Mouse (Mus musculus): Measurements from ENCODE around the gene Mapre1. TPM values are rescaled to one million over a fixed set of nuclear protein-coding genes. Genes with fewer than 3 reads are reported as not detected.
"Not testable (repeated sequence)": the region's sequence is repeated elsewhere in the genome, so short reads cannot be mapped to it uniquely, and the experiment has no call there.

Mapre1 gene
- polyA plus RNA-seq (2015; fragmentation: Nextera tagmentation; extraction: Ambion mirVana), result 145 and 164 TPM in 2 replicates

DNA sequence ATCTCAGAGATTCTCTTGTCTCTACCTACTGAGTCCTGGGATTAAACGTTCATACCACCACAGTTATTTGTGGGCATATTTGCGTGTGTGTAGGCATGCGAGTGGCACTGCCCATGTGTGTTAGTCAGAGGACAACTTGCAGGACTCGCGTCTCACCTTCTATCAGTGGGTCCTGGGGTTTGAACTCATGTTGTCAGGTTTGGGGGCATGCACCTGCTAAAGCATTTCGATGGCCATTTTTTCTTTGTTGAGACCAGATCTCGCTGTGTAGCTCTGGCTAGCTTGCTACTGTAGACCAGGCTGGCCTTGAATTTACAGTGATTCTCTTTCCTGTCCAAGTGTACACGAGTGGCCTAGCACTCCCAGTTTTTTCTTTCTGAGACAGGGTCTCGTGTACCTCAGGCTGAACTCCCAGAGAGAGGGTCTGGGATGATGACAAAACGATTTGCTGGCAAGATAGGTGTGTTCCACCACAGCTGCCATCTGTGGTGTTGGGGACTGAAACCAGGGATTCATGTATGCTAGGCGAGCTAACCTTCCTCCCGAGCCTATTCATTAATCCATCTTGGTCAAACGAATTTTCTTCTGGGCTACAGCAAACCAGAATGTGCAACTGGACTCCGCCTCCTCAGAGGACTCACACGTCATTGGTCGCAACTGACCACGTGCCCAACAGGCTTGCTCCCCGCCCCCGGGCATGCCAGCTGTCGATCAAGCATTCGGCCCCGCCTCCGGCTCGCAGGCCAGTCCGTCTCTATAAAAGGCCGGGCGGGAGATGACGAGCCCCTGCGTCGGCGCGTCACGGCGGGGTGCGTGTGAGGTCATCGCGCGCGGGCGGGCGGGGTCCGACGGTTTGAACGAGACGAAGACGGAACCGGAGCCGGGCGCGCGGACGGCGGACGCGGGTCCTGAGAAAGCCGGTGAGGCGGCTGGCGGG, at the start of gene Mapre1:
TSS of gene Mapre1 (plus strand) at position 775 of the 937 bp plus-strand sequence.
- Histone ChIP-seq H3K4me1 (ENCODE audit: insufficient read depth, low read depth, low read length) (peaks cover 7% of the 10 kb centered on the region), H3K4me3 (ENCODE audit: low read depth, low read length) (peak within 1 kb of the TSS; percentile 91), H3K4me2 (replicated peaks; ENCODE audit: low read depth, low read length) (peak within 1 kb of the TSS; percentile 61), H3K27me3 (replicated peaks; ENCODE audit: insufficient read depth, low read length) (no peaks in the 10 kb centered on the region), H3K27ac (ENCODE audit: low read length) (peak within 1 kb of the TSS; percentile 92), H3K36me3 (ENCODE audit: insufficient read depth, low read length) (no peaks in the 10 kb centered on the region), H3K9ac (replicated peaks; ENCODE audit: low read depth) (peak within 1 kb of the TSS; percentile 88), H3K9me3 (ENCODE audit: low read length) (no peaks in the 10 kb centered on the region)
- ATAC-seq (peak; percentile 99), DNase-seq (ENCODE audit: low spot score) (peak; percentile 99)
- TF ChIP-seq CTCF (IDR thresholded peaks at IDR 0.05) (no peak), EP300 (IDR thresholded peaks at IDR 0.05) (no peak)
- 10% methylated on average over 56 of the region's 58 CpGs for WGBS

DNA sequence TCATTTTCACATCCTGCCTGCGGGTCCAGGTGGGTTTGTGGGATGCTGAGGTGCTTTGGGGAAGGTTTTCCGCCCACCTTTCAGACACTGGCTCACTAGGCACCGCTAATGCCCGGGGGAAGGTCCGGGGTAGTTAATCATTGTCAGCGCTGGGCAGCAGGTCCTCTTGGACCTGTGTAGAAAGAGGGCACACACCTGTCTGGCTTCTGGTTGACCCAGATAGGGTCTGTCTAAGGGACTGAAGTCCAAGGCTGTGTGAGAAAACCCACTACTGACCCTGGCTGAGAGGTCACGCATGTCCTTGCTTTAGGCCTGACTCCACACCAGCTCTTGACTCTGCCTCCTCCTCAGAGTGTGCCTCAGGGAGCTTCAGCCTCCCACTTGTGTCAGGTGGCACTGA, 47.7 kb upstream of the Mapre1 start:
- not testable (repeated sequence) for H3K4me3 ChIP-seq (ENCODE audit: low read depth, low read length); H3K9me3 ChIP-seq (ENCODE audit: low read length); DNase-seq (ENCODE audit: low spot score); H3K9ac ChIP-seq (replicated peaks; ENCODE audit: low read depth); ATAC-seq; H3K4me2 ChIP-seq (replicated peaks; ENCODE audit: low read depth, low read length); H3K36me3 ChIP-seq (ENCODE audit: insufficient read depth, low read length); H3K4me1 ChIP-seq (ENCODE audit: insufficient read depth, low read depth, low read length); H3K27me3 ChIP-seq (replicated peaks; ENCODE audit: insufficient read depth, low read length); H3K27ac ChIP-seq (ENCODE audit: low read length)
- 64% methylated on average over 5 of the region's 7 CpGs for WGBS

DNA sequence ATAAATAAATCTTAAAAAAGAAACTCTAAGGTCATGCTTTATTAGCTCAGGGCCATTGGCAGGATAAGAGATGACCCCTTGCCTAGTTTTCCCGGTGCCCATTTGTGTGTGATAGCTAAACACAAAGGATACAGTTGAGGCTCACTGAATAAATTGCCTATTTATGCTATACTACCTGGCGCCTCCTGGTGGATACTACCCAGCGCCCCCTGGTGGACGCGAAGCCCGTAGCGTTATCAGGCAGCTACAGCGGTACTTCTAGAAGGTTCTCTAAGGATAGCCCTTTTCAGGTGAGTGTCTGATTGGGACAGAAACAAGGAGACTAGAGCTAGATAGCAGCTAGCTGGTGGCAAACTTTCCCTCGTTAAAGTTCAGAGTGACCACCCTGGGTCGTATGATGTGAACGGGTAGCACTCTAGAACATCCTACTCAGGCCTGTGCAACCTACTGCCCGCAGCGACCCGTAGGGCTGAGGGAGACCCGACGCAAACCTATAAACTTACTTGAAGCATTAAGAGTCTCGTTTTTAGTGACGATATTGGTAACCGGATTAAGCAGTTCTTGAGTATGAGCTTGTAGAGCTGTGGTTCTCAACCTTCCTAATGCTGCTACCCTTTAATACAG, 46.5 kb upstream of the Mapre1 start:
- H3K36me3 ChIP-seq (ENCODE audit: insufficient read depth, low read length), result no peaks in the 10 kb centered on the region
- no peaks in the 10 kb centered on the region for H3K27me3 ChIP-seq (replicated peaks; ENCODE audit: insufficient read depth, low read length)
- H3K4me3 ChIP-seq (ENCODE audit: low read depth, low read length), result no peak overlapping the region
- no peak overlapping the region for H3K27ac ChIP-seq (ENCODE audit: low read length)
- no peak overlapping the region for H3K9ac ChIP-seq (replicated peaks; ENCODE audit: low read depth)
- H3K4me2 ChIP-seq (replicated peaks; ENCODE audit: low read depth, low read length), result no peak overlapping the region
- no peaks in the 10 kb centered on the region for H3K4me1 ChIP-seq (ENCODE audit: insufficient read depth, low read depth, low read length)
- peak; percentile 62 for DNase-seq (ENCODE audit: low spot score)
- H3K9me3 ChIP-seq (ENCODE audit: low read length), result no peaks in the 10 kb centered on the region
- WGBS, result 66% methylated on average over 19 of the region's 19 CpGs
- no peak for TF ChIP-seq EP300 (IDR thresholded peaks at IDR 0.05)
- peak; percentile 84 for TF ChIP-seq CTCF (IDR thresholded peaks at IDR 0.05)
- no peak for ATAC-seq

DNA sequence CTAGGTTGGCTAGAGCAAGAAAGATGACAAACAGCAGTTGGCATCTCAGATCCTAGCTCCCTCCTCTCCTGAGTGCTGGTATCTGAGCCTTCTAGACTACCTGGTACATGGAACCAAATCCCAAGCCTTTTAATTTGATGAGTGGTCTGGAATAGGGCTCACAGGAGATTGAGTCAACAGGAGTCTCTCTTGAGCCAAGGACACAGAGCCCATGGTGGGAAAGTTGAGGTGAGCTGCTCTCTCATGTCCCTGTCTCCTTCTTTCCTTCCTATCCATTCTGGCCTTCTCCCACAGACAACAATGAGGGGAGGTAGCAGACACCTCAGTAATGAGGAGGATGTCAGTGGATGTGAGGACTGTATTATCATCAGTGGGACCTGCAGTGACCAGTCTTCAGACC, 44.7 kb upstream of the Mapre1 start, which contains the start of gene Dnmt3c:
TSS of gene Dnmt3c (plus strand) at position 301 of the 400 bp plus-strand sequence.
- ATAC-seq (no peak), DNase-seq (ENCODE audit: low spot score) (no peak)

DNA sequence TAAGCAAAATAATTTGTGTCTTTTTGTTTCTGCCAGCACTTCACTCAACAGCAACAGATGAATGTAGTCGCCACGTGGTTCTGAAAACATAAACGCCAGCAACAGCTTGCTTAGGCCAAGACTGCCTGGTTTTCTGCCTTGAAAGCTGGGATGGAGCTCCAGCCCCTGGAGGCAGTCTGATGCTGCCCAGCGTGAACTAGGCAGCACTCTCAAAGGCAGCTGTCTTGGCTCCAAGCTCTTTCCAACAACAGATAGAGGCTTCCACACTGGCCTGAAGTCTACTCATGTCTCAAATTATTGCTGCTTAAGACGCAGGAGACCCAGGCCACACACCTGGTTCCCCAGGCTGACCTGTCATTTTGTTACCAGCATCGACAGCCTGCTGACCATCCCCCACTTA, 37.7 kb upstream of the Mapre1 start:
- ATAC-seq (no peak), DNase-seq (ENCODE audit: low spot score) (no peak)
- TF ChIP-seq CTCF (IDR thresholded peaks at IDR 0.05), result no peak
- no peak for TF ChIP-seq EP300 (IDR thresholded peaks at IDR 0.05)
- WGBS, result 44% methylated on average over 6 of the region's 6 CpGs
- H3K9me3 ChIP-seq (ENCODE audit: low read length), result no peaks in the 10 kb centered on the region
- H3K4me3 ChIP-seq (ENCODE audit: low read depth, low read length), result no peak overlapping the region
- no peaks in the 10 kb centered on the region for H3K4me1 ChIP-seq (ENCODE audit: insufficient read depth, low read depth, low read length)
- no peak overlapping the region for H3K4me2 ChIP-seq (replicated peaks; ENCODE audit: low read depth, low read length)
- no peak overlapping the region for H3K27ac ChIP-seq (ENCODE audit: low read length)
- H3K27me3 ChIP-seq (replicated peaks; ENCODE audit: insufficient read depth, low read length), result no peaks in the 10 kb centered on the region
- H3K9ac ChIP-seq (replicated peaks; ENCODE audit: low read depth), result no peak overlapping the region
- no peaks in the 10 kb centered on the region for H3K36me3 ChIP-seq (ENCODE audit: insufficient read depth, low read length)

More for the DNA sequence above, 44.7 kb upstream of the Mapre1 start, which contains the start of gene Dnmt3c:
- Histone ChIP-seq H3K4me3 (ENCODE audit: low read depth, low read length) (no peak within 1 kb of the TSS), H3K9ac (replicated peaks; ENCODE audit: low read depth) (no peak within 1 kb of the TSS), H3K4me1 (ENCODE audit: insufficient read depth, low read depth, low read length) (no peaks in the 10 kb centered on the region), H3K4me2 (replicated peaks; ENCODE audit: low read depth, low read length) (no peak within 1 kb of the TSS), H3K9me3 (ENCODE audit: low read length) (no peaks in the 10 kb centered on the region), H3K27me3 (replicated peaks; ENCODE audit: insufficient read depth, low read length) (no peaks in the 10 kb centered on the region), H3K36me3 (ENCODE audit: insufficient read depth, low read length) (no peaks in the 10 kb centered on the region), H3K27ac (ENCODE audit: low read length) (no peak within 1 kb of the TSS)
- no peak for TF ChIP-seq EP300 (IDR thresholded peaks at IDR 0.05)
- no peak for TF ChIP-seq CTCF (IDR thresholded peaks at IDR 0.05)

DNA sequence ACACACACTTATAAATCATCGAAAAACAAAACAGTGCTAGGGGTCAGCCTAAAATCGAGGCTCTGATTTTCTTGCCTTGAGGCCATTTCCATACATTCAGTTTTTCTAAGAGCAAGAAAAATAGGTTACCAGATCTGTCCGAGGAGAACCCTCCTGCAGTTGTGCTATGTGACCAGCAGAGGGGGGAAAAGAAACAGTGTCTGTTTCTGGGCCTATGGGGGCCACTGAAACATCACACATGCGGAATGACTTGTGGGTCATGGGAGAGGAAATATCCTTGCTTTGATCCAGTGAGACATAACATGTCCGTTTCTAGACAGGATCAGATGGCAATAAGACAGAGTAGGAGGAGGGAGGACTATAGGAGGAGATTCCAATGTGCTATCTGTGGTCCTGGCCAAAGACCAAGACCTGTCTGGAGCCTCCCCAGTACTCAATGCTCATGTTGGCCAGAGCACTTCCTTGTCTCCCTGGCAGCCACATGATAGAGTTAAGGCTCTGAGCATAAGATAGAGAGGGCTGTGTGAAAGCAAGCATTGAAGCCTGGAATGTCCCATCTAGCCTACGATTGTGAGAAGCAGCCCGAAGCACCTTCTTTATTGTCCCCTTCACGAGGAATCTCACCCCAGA, 30.3 kb upstream of the Mapre1 start:
- H3K4me1 ChIP-seq (ENCODE audit: insufficient read depth, low read depth, low read length), result no peaks in the 10 kb centered on the region
- no peaks in the 10 kb centered on the region for H3K9me3 ChIP-seq (ENCODE audit: low read length)
- WGBS, result 35% methylated on average over 8 of the region's 8 CpGs
- peak; percentile 54 for ATAC-seq
- DNase-seq (ENCODE audit: low spot score), result peak; percentile 76
- H3K36me3 ChIP-seq (ENCODE audit: insufficient read depth, low read length), result no peaks in the 10 kb centered on the region
- no peak overlapping the region for H3K9ac ChIP-seq (replicated peaks; ENCODE audit: low read depth)
- H3K27me3 ChIP-seq (replicated peaks; ENCODE audit: insufficient read depth, low read length), result no peaks in the 10 kb centered on the region
- no peak overlapping the region for H3K27ac ChIP-seq (ENCODE audit: low read length)
- TF ChIP-seq EP300 (IDR thresholded peaks at IDR 0.05) (no peak), CTCF (IDR thresholded peaks at IDR 0.05) (peak; percentile 89)
- no peak overlapping the region for H3K4me3 ChIP-seq (ENCODE audit: low read depth, low read length)
- no peak overlapping the region for H3K4me2 ChIP-seq (replicated peaks; ENCODE audit: low read depth, low read length)
